Mouse (Mus musculus) thymus, adult 2 months (tissue): ENCODE measurements around the gene Hoxa6.

Experiments
- CTCF ChIP-seq: fragments of 200-500 bp; IDR thresholded peaks from 2 replicates; pipeline ENCODE4 v1.5.1; 2012; ENCODE audit warnings: mild to moderate bottlenecking, control low read depth, low read length, moderate library complexity, borderline replicate concordance; ENCODE audit not compliant: control insufficient read depth, poor library complexity, insufficient read depth; ENCODE audit errors: extremely low read depth
- POLR2A ChIP-seq: fragments of 200-500 bp; IDR thresholded peaks from 2 replicates; pipeline ENCODE4 v1.6.1; 2012; ENCODE audit warnings: mild to moderate bottlenecking, low read length, control low read depth, moderate library complexity; ENCODE audit not compliant: control insufficient read depth, poor library complexity, insufficient read depth; ENCODE audit errors: extremely low read depth

- TF ChIP-seq POLR2A (no peak), CTCF (no peak)
These were observed 17.4 kb upstream of the Hoxa6 start for GRCm38 (mm10) chr6:52225612-52226568.
